Mouse (Mus musculus): ENCODE results near the gene Rsph10b. TPM values are rescaled to one million over a fixed set of nuclear protein-coding genes. Genes with fewer than 3 reads are reported as not detected.
A peak's percentile ranks its signal among the peaks of the same experiment; 100 is the strongest.

Gene Rsph10b
- total RNA-seq (2021), result 1 to 10 TPM; 4.2 to 5.5 TPM

GRCm38 (mm10) chr5:143932831-143933230 lies at the start of gene Rsph10b:
Rsph10b (plus strand) TSS chr5:143933035.
- DNase-seq (ENCODE audit: low spot score in 2 of 2), result no peak
- intact Hi-C loops (cut with DNase I), result no loop called here

GRCm38 (mm10) chr5:143885274-143885673 lies 47.6 kb upstream of the Rsph10b start:
- intact Hi-C loops (cut with DNase I), result no loop called here
- no peak for DNase-seq (ENCODE audit: low spot score in 2 of 2)

- intact Hi-C loops (cut with DNase I), result no loop called here
Observed at GRCm38 (mm10) chr5:143890741-143891140, 42.1 kb upstream of the Rsph10b start.

DNA sequence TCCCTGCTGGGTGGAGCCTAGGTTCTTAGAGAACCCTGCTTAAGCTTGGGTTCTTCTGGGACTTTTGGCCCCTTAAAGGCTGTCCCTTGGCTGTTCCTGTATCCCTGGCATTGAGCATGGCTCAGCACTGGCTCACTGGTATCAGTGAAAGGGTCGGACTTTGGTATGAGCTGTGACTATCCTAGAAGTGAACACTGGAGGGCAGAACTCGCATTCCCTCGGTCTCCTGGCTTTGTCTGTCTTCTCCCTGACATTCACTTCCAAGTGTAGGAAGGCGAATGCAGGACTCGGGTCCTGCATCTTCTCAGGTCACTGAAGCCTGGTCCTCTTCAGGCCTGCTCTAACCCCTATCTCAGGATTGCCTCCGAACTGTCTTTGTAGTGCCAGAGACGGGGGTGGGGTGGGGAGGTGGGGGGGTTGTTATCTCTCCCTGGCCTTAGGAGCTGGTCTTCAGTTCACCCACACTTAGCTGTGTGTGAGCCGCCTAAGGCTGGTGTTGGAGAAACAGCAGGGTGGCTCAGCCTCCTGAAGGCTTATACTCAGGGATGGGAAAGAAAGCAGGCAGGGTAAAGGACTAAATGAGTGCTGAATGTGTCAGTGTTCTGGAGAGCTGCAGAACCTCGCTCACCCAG lies 40.5 kb upstream of the Rsph10b start:
- intact Hi-C loops (cut with DNase I), result no loop called here

More at GRCm38 (mm10) chr5:143890741-143891140, 42.1 kb upstream of the Rsph10b start:
- DNase-seq (ENCODE audit: low spot score in 2 of 2), result no peak

DNA sequence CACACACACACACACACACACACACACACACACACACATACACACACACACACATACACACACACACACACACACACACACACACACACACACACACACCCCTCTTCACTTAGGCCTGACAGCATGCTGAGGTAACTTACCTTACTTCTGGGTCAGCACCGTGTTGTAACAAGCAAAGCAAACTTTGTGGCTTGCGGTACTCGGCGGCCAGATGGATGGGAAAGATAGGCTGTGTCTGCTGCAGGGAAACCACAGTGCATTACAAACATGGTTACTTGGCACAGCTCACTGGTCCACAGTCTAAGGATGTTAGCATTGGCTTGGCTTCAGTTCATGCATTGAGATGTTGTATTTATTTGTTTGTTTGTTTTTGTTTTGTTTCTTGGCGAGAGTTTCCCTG lies 39.4 kb upstream of the Rsph10b start:
- intact Hi-C loops (cut with DNase I), result no loop called here
- DNase-seq (ENCODE audit: low spot score in 2 of 2), result no peak

More for the DNA sequence above, 40.5 kb upstream of the Rsph10b start:
- DNase-seq (ENCODE audit: low spot score in 2 of 2), result peak in 1 of 2 experiments; percentile 39

DNA sequence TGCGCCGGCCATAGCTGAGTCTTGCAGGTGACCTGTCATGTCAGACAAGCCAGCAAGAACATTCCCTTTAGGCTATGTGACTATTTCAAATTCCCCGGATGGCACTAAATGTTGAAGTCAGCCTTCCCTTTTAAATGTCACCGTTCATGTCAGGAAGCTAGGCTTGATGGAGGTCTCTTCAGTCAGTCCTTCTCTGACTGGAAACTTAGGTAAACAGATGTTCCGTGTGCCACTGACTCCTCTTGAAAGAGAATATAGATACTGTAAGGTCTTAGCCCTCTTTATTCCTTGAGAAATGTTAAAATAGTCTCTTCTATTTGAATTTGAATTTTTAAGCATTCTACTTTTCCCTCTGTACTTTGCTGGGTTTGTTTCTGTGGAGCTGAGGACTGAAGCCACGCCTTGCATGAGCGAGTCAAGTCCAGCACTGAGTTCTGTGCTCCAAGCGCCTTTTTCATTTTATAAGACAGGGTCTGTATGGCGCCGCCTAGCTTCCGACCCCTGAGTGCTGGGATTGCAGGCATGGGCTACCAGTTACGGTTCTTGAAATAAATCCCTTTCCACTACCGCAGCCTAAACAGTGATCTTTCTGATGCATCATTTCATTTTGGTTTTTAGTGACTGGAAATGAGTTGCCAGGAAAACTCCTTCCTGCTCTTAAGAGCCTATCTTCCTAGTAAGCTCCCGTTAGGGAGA lies 35.1 kb upstream of the Rsph10b start, which contains the start of gene Ankrd61:
Ankrd61 (minus strand) TSS at position 51 of the 696 bp plus-strand sequence.
- no peak for DNase-seq (ENCODE audit: low spot score in 2 of 2)
- intact Hi-C loops (cut with DNase I), result no loop called here

GRCm38 (mm10) chr5:143902111-143902510 lies 30.7 kb upstream of the Rsph10b start:
- peak; percentile 21 to 22 for DNase-seq (ENCODE audit: low spot score in 2 of 2)
- intact Hi-C loops (cut with DNase I), result no loop called here

GRCm38 (mm10) chr5:143903813-143904212 lies 29.0 kb upstream of the Rsph10b start:
- no peak for DNase-seq (ENCODE audit: low spot score in 2 of 2)
- intact Hi-C loops (cut with DNase I), result no loop called here

GRCm38 (mm10) chr5:143906429-143906828 lies 26.4 kb upstream of the Rsph10b start:
- peak in 1 of 2 experiments; percentile 53 for DNase-seq (ENCODE audit: low spot score in 2 of 2)
- intact Hi-C loops (cut with DNase I), result no loop called here

DNA sequence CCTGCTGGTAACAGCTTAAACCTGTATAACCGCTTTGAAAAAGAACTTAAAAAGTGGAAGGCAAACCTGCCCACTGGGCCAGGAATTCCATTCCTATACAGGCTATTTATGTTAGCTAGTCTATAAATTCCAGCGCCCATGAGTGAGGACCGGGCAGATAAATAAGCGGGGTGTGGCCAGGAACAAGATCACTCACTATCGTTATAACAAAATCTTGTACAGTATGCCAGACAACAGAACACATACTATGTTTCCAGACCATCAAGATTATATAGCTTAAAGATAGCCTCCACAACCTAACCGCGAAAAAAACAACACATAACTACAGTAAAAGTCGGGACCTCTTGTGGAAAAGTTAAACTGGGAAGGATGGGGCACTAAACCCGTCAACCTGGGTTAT lies 23.9 kb upstream of the Rsph10b start:
- no peak for DNase-seq (ENCODE audit: low spot score in 2 of 2)
- intact Hi-C loops (cut with DNase I), result no loop called here

DNA sequence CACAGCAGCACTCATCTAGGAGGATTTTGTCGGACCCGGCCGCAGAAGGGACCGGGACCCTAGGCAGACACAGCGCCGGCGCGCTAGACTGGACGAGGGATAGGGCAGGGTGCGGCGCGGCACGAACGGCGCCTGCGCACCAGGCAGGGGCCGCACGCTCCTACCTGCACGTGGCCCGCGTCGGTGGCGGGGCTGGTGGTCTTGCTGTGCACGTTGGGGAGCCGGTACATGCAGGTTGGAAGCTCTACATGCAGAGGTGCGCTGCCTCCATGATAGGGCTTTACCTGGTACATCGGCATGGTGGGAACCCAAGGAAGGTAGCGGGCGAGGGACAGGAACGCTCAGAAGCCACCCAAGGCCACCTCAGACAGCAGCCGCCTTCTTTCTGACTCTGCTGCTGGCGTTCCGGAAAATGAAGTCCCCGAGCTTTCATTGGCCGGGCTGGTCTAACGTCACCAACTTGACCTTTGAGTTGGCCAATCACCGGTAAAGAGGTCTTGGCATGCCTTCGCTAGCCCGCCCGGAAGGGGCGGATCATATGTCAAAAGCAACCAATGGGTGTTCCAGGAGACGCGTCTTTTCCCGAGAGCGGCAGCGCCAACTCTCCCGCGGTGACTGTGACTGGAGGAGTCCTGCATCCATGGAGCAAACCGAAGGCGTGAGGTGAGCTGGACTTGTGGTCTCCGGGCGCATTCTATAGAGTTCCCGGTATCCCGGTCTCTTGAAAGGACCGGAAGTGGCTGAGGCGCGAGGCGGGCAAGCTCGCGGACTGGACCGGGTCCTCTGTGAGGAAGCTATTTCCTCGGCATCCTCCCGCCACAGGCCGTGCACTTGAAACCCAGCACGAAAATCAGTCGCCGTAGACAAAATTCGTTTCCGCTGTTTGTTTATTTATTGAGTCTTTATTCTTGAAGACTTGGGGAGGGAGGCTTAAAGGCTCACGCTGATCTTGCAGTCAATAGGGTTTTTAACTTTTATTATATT lies 23.1 kb upstream of the Rsph10b start, which contains the start of the genes Aimp2 and Pms2:
Aimp2 (minus strand) TSS at position 431 of the 984 bp plus-strand sequence.
Pms2 (plus strand) TSS at position 548 of the 984 bp plus-strand sequence.
- intact Hi-C loops (cut with DNase I), result loop anchor here (5.0 kb wide), 2 partner anchors 68 to 177 kb away; partner anchors contain the start of gene Usp42
- peak; percentile 96 to 99 for DNase-seq (ENCODE audit: low spot score in 2 of 2)

- DNase-seq (ENCODE audit: low spot score in 2 of 2), result no peak
- intact Hi-C loops (cut with DNase I), result no loop called here
Observed at GRCm38 (mm10) chr5:143916221-143916620, 16.6 kb upstream of the Rsph10b start.

GRCm38 (mm10) chr5:143917418-143917817 lies 15.4 kb upstream of the Rsph10b start:
- intact Hi-C loops (cut with DNase I), result no loop called here
- peak in 1 of 2 experiments; percentile 49 for DNase-seq (ENCODE audit: low spot score in 2 of 2)

GRCm38 (mm10) chr5:143918120-143918519 lies 14.7 kb upstream of the Rsph10b start:
- intact Hi-C loops (cut with DNase I), result no loop called here
- DNase-seq (ENCODE audit: low spot score in 2 of 2), result no peak

- intact Hi-C loops (cut with DNase I), result loop anchor here (5.0 kb wide), 1 partner anchor 67 kb away; no protein-coding TSS in a partner anchor
- DNase-seq (ENCODE audit: low spot score in 2 of 2), result no peak
Observed at GRCm38 (mm10) chr5:143924781-143925452, 7.9 kb upstream of the Rsph10b start.

GRCm38 (mm10) chr5:143927875-143928274 lies 5.0 kb upstream of the Rsph10b start, which contains the start of gene Gm42421:
Gm42421 (plus strand) TSS chr5:143928175.
- intact Hi-C loops (cut with DNase I), result no loop called here
- DNase-seq (ENCODE audit: low spot score in 2 of 2), result no peak

DNA sequence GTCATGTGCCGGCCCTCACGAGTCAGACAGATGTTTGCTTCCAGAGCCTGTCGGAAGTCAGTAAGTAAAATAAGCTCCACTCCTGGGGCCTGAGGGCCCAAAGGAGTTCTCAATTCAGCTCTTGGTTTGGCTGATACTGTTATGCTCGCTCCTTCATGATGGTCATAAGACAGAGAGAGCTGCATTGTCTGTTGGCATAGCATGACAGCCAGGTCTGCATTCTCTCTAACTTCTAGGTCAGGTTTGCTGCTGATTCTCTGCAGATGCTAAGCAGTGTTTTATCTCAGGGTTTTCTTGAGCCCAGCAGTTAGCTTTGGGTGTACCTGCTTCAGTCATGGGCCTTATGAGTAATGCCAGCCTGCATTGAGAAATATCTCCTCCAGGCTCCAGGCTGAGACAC lies 3.5 kb upstream of the Rsph10b start:
- no peak for DNase-seq (ENCODE audit: low spot score in 2 of 2)
- intact Hi-C loops (cut with DNase I), result no loop called here

GRCm38 (mm10) chr5:143930656-143931055 lies 2.2 kb upstream of the Rsph10b start:
- intact Hi-C loops (cut with DNase I), result no loop called here
- no peak for DNase-seq (ENCODE audit: low spot score in 2 of 2)
